Mouse (Mus musculus): Measurements from ENCODE around the gene 1700123O20Rik. TPM values are rescaled to one million over a fixed set of nuclear protein-coding genes. Genes with fewer than 3 reads are reported as not detected.

1700123O20Rik gene
- 92.0 and 93.3 TPM in 2 replicates for polyA plus RNA-seq (2016; fragmentation: Nextera tagmentation; extraction: Ambion mirVana)

DNA sequence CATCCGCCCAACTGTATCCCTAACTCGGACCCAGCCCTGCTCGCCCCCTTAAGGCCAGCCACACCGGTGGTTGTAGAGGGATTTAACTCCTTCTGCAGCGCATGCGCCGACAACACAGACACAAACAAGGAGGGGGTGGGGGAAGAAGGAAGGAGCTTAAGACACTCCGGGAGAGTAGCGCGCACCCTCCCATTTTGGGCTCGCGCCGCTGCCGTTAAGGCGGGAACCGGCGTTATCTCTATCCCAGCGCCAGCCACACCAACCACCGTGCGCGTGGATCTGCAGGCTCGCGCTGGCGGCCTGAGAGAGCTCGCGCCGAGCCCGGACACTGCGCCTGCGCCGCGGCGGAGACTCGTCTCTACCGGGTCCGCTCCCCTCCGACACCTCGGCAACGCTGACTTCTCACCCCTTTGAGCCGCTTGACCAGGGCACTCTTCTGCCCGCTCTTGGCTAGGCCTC lies at the start of gene 1700123O20Rik:
1700123O20Rik (plus strand) TSS at position 154 of the 459 bp plus-strand sequence.
- peak within 1 kb of the TSS; percentile 79 for H3K27ac ChIP-seq

DNA sequence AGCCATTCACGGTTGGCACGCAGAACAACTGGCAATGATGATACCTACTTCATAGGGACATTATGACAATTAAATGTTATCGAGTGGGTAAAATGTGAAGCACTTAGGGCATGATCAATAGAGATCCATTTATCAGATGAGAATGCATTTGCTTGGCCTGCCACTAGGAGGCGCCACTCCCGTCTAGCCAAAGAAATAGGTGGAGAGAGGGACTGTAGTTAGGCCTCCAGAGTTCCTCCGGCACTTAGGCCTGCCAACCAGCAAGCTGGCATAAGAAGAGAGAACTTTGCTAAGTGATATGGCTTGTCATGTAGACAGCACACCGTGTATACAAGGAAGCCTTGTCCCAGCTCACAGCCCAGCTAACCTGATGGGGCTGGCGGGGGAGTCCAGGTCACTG lies 49.1 kb upstream of the 1700123O20Rik start:
- H3K36me3 ChIP-seq: peaks cover 65% of the 10 kb centered on the region
- no peaks in the 10 kb centered on the region for H3K27me3 ChIP-seq (replicated peaks)
- no peak for ATAC-seq (ENCODE audit: low FRiP score, low read depth)
- H3K4me3 ChIP-seq: no peak overlapping the region
- H3K9ac ChIP-seq: no peak overlapping the region
- no peak overlapping the region for H3K27ac ChIP-seq
- H3K4me1 ChIP-seq: peaks cover 20% of the 10 kb centered on the region
- no peaks in the 10 kb centered on the region for H3K9me3 ChIP-seq
- WGBS: 51% methylated on average over 8 of the region's 8 CpGs
- no peak overlapping the region for H3K4me2 ChIP-seq (replicated peaks)

More for the DNA sequence above, at the start of gene 1700123O20Rik:
- Histone ChIP-seq H3K9me3 (no peaks in the 10 kb centered on the region), H3K27me3 (replicated peaks) (no peaks in the 10 kb centered on the region), H3K4me1 (peaks cover 23% of the 10 kb centered on the region), H3K9ac (peak within 1 kb of the TSS; percentile 78), H3K4me3 (peak within 1 kb of the TSS; percentile 69), H3K36me3 (peaks cover 34% of the 10 kb centered on the region), H3K4me2 (replicated peaks) (peak within 1 kb of the TSS; percentile 68)
- ATAC-seq (ENCODE audit: low FRiP score, low read depth): peak; percentile 85
- WGBS: under 1% methylated on average over 41 of the region's 41 CpGs

DNA sequence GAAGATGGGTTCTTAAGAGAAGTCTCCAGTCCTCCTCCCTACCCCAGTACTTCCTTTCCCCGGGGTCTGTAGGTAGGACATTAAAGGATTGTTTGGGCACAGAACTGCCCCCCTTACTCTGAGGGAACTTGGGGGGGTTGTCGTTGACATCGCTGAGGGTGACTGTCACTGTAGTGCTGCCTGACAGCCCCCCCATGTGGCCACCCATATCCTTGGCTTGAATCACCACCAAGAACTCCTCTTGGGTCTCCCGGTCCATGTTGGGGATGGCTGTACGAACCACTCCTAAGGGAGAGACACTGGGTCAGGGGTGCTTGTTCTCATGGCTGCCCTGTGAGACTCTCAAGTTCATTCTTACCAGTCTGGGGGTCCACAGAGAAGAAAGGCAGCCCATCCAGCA lies 47.8 kb upstream of the 1700123O20Rik start:
- Histone ChIP-seq H3K27ac (no peak overlapping the region), H3K4me1 (peaks cover 20% of the 10 kb centered on the region), H3K9ac (no peak overlapping the region), H3K36me3 (peaks cover 64% of the 10 kb centered on the region), H3K4me2 (replicated peaks) (no peak overlapping the region), H3K9me3 (no peaks in the 10 kb centered on the region), H3K27me3 (replicated peaks) (no peaks in the 10 kb centered on the region), H3K4me3 (no peak overlapping the region)
- ATAC-seq (ENCODE audit: low FRiP score, low read depth): no peak
- 91% methylated on average over 5 of the region's 5 CpGs for WGBS

DNA sequence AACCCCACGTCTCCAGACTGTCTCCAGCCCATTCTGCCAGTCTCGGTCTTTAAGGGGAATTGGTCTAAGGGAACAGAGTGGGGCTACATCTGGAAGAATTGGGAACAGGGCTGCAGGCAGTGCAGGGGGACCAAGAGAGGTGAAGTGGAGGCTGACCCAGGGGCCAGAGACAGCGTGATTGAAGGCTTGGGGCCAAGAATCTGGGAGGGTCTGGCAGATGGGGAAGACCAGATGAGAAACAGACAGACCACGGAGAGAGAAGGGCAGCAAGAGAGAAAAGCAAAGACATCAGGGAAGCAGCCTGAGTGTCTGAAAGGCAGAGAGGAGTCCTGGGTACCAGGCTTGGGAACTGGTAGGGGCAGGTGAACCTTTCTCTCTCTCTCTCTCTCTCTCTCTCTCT lies 45.9 kb upstream of the 1700123O20Rik start:
- ATAC-seq (ENCODE audit: low FRiP score, low read depth): no peak
- peaks cover 20% of the 10 kb centered on the region for H3K4me1 ChIP-seq
- 15% methylated on average over 4 of the region's 4 CpGs for WGBS
- H3K27ac ChIP-seq: no peak overlapping the region
- H3K4me3 ChIP-seq: peak overlapping the region; percentile 78
- no peaks in the 10 kb centered on the region for H3K9me3 ChIP-seq
- H3K36me3 ChIP-seq: peaks cover 67% of the 10 kb centered on the region
- H3K27me3 ChIP-seq (replicated peaks): no peaks in the 10 kb centered on the region
- H3K4me2 ChIP-seq (replicated peaks): peak overlapping the region; percentile 96
- H3K9ac ChIP-seq: peak overlapping the region; percentile 89

DNA sequence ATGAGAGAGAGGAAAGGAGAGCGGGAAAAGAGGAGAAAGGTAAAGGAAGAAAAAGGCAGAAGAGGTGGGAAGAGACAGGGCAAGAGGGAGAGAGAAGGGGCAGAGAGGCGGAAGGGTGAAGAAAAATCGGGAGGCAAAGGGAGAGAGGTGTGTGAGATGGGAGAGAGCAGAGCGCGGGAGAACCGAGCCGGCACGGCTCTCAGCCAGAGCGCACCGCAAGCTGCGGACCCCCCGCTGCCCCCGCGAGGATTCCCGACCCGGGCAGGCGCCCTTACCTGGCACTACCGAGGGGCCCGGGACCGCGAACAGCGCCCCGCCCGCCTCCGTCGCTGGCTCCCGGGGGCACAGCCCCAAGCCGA lies 45.1 kb upstream of the 1700123O20Rik start, which contains the start of gene Gm17606:
Gm17606 (plus strand) TSS at position 7 of the 359 bp plus-strand sequence.
- Histone ChIP-seq H3K4me2 (replicated peaks) (peak within 1 kb of the TSS; percentile 96), H3K27me3 (replicated peaks) (no peaks in the 10 kb centered on the region), H3K27ac (peak within 1 kb of the TSS; percentile 76; the same call in 1 of the 2 replicates), H3K4me1 (peaks cover 20% of the 10 kb centered on the region), H3K9me3 (no peaks in the 10 kb centered on the region), H3K36me3 (peaks cover 69% of the 10 kb centered on the region), H3K4me3 (peak within 1 kb of the TSS; percentile 78), H3K9ac (peak within 1 kb of the TSS; percentile 89)
- WGBS: 2% methylated on average over 24 of the region's 28 CpGs
- ATAC-seq (ENCODE audit: low FRiP score, low read depth): no peak

DNA sequence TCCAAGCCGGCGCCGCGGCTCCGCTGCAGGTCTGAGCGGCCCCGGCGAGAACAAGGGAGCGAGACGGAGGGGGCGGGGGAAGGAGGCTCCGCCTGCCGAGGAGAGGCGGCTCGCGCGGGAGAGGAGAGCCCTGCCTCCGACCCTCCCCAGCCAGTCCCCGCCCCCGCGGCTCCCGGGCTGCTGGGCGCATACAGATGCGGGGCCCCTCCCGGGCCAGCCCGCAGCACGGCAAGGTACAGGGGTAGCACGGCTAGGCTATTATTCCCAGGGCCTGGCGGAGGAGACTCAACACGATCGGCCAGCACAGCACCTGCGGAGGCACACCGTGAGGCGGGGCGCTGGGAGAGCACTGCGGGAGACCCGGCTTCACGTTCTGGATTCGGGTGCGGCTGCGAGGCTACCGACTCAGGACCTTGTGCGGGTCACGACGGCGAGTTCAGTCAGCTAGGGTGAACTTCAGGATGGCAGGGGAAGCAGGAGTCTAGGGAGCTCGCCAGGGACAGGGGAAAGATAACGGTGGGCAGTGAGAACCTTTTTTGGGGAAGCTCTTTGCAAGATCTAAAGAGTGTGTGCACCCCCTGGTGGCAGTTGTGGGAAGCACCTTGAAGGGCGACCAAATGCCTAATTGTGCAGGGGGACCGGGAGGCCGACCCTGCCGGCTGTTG lies 44.6 kb upstream of the 1700123O20Rik start, which contains the start of gene Cdh24:
Cdh24 (minus strand) TSS at position 60 of the 665 bp plus-strand sequence.
- under 1% methylated on average over 52 of the region's 52 CpGs for WGBS
- H3K27ac ChIP-seq: peak within 1 kb of the TSS; percentile 76; the same call in 1 of the 2 replicates
- no peaks in the 10 kb centered on the region for H3K9me3 ChIP-seq
- H3K4me3 ChIP-seq: peak within 1 kb of the TSS; percentile 78
- peak within 1 kb of the TSS; percentile 96 for H3K4me2 ChIP-seq (replicated peaks)
- H3K36me3 ChIP-seq: peaks cover 69% of the 10 kb centered on the region
- H3K4me1 ChIP-seq: peaks cover 20% of the 10 kb centered on the region
- peak within 1 kb of the TSS; percentile 89 for H3K9ac ChIP-seq
- H3K27me3 ChIP-seq (replicated peaks): no peaks in the 10 kb centered on the region
- ATAC-seq (ENCODE audit: low FRiP score, low read depth): peak; percentile 91

DNA sequence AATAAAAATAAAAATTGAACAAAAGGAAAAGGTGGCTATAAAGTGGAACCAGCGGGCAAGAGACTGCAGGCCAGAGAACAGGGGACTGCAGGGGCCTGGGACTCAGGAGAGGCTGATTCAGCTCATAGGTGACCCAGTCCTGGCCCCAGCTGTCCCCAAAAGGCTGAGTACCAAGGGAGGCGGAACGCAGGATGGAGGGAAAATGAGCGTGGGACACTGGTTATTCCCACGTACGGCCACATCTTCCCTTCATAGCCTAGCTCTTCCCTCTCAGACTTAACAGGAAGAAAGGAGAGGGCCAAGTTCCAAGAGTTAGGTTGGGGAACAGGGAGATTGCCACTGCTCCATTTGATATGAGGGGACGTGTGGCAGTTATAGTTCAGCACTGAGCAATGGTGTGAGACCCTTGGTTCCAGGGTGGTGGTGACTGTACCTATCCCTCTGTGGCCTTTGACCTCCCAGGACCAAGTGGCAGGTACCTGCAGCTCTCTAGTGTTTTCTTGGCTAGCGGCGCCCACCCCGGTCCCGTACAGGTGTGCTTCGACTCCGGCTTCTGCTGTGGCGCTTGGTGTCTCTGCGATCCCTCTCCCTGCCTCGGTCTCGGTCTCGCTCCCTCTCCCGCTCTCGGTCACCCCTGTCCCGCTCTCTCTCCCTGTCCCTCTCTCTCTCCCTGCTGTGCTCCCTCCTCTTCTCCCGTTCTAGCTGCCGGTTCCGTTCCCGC lies 43.6 kb upstream of the 1700123O20Rik start:
- ATAC-seq (ENCODE audit: low FRiP score, low read depth): no peak
- WGBS: 81% methylated on average over 25 of the region's 25 CpGs
- Histone ChIP-seq H3K9ac (no peak overlapping the region; the same call in 1 of the 2 replicates), H3K4me1 (peaks cover 20% of the 10 kb centered on the region), H3K27ac (no peak overlapping the region), H3K4me3 (no peak overlapping the region), H3K36me3 (peaks cover 69% of the 10 kb centered on the region), H3K9me3 (no peaks in the 10 kb centered on the region), H3K4me2 (replicated peaks) (no peak overlapping the region), H3K27me3 (replicated peaks) (no peaks in the 10 kb centered on the region)

DNA sequence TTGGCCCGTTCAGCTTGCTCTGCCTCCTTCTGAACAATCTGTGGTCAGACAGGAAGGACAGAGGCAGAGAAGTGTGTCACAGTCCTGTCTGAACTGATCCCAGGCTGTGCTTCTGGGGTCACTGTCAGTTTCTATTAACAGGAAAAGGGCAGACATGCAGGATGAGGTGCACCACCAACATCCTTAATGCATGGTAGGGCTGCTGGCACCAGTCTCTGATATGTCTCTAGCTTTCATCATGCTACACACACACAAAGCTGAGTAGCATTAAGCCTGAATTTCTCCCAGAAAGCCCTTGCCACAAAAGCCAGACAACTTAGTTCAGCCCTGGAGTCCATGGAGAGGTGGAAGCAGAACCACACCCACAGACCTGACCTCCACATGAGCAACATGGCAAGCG lies 43.0 kb upstream of the 1700123O20Rik start:
- Histone ChIP-seq H3K27me3 (replicated peaks) (no peaks in the 10 kb centered on the region), H3K4me2 (replicated peaks) (no peak overlapping the region), H3K4me1 (peaks cover 20% of the 10 kb centered on the region), H3K4me3 (no peak overlapping the region), H3K36me3 (peaks cover 71% of the 10 kb centered on the region), H3K9ac (no peak overlapping the region), H3K27ac (no peak overlapping the region), H3K9me3 (no peaks in the 10 kb centered on the region)
- 84% methylated on average over 2 of the region's 2 CpGs for WGBS
- ATAC-seq (ENCODE audit: low FRiP score, low read depth): no peak

DNA sequence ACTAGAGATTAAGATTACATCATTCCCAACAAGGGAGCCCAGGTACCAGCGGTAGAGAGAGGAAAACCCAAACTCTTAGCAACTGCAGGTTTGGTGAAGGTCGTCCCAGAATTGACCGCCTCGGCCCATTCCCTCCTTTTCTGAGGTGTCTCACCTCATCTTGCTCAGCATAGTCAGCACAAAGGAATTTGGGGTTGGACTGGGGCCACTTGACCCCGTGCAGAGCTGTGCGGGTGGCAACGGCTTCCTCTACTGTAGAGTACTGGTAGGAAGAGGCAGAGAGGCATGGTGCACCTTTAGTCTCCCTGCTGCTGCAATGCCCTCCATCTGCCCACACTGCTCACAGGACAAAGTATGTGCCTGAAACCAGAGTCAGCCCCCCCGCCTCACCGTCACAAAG lies 41.7 kb upstream of the 1700123O20Rik start:
- Histone ChIP-seq H3K9me3 (no peaks in the 10 kb centered on the region), H3K27me3 (replicated peaks) (no peaks in the 10 kb centered on the region), H3K36me3 (peaks cover 71% of the 10 kb centered on the region), H3K27ac (no peak overlapping the region), H3K4me1 (peaks cover 20% of the 10 kb centered on the region), H3K4me2 (replicated peaks) (no peak overlapping the region), H3K4me3 (no peak overlapping the region), H3K9ac (no peak overlapping the region)
- 93% methylated on average over 9 of the region's 9 CpGs for WGBS
- no peak for ATAC-seq (ENCODE audit: low FRiP score, low read depth)

DNA sequence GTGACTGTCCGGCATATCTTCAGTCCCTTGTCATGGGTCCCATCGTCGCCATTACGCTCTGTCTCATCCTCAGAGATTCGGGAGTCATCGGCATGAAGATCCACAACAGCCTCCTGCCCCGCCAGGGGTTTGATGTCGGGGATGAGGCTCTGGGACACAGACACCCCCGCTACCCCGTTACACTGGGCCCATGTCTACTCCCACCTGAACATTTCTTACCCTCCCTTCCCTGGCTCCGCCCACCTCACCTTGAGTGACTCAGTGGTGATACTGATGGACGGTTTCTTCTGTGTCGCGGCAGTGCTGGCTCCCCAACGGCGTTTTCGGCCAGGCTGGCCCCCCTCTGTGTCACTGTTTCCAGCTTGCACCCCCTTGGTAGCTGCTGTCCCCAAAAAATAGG lies 39.6 kb upstream of the 1700123O20Rik start:
- Histone ChIP-seq H3K9me3 (no peaks in the 10 kb centered on the region), H3K4me1 (peaks cover 23% of the 10 kb centered on the region), H3K27me3 (replicated peaks) (no peaks in the 10 kb centered on the region), H3K4me2 (replicated peaks) (no peak overlapping the region), H3K27ac (no peak overlapping the region), H3K4me3 (no peak overlapping the region), H3K9ac (no peak overlapping the region), H3K36me3 (peaks cover 89% of the 10 kb centered on the region)
- WGBS: 94% methylated on average over 17 of the region's 17 CpGs
- no peak for ATAC-seq (ENCODE audit: low FRiP score, low read depth)

DNA sequence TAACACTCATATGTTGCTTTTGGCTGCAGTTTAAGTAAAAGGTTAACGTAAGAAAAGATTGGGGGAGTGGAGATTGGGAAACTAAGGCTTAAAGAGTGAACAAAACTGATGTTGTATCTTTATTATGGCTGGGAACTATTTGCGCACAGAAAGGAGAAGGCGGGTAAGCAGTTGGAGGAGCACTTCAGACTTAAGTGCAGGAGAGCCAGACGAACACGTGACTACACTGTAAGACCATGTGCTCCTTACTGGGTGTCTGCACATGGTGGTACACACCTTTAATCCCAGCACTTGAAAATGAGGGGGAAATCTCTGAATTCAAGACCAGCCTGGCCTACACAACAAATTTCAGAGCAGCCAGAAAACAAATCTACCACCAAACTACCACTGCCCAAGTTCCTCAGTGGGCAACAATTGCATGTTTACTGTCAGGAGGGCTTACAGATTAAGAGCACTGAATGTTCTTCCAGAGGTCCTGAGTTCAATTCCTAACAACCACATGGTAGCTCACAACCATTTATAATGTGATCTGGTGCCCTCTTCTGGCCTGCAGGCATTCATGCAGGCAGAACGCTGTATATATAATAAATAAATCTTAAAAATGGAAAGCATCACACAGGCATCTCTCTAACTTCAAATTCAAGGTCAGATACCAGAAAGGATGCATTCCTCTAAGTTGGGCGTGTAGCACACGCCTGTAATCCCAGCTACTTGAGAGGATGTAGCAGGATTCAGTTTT lies 38.9 kb upstream of the 1700123O20Rik start:
- no peak overlapping the region for H3K4me2 ChIP-seq (replicated peaks)
- no peak for ATAC-seq (ENCODE audit: low FRiP score, low read depth)
- peaks cover 92% of the 10 kb centered on the region for H3K36me3 ChIP-seq
- H3K9ac ChIP-seq: no peak overlapping the region
- no peaks in the 10 kb centered on the region for H3K9me3 ChIP-seq
- no peak overlapping the region for H3K4me3 ChIP-seq
- no peak overlapping the region for H3K27ac ChIP-seq
- peaks cover 29% of the 10 kb centered on the region for H3K4me1 ChIP-seq
- 92% methylated on average over 8 of the region's 8 CpGs for WGBS
- no peaks in the 10 kb centered on the region for H3K27me3 ChIP-seq (replicated peaks)

DNA sequence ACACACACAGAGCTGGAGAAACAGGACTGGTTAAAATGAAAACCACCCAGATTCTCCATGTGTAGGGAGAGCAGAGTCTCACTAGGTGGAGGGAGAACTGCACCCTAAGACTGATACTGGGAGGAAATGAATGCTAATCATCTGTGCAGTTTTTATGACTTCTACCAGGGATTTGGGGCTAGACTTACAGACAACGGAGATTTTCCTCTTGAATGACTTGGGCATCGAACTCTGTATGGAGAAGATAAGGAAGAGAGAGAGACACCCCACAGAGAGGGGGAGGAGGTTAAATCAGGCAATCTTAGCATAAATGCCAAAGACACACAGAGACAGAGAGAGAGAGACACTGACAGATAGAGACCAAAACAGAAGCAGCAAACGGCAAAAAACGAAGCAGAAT lies 38.1 kb upstream of the 1700123O20Rik start:
- Histone ChIP-seq H3K4me1 (peaks cover 34% of the 10 kb centered on the region), H3K9ac (no peak overlapping the region), H3K36me3 (peaks cover 84% of the 10 kb centered on the region), H3K27ac (no peak overlapping the region), H3K4me3 (no peak overlapping the region), H3K4me2 (replicated peaks) (no peak overlapping the region), H3K9me3 (no peaks in the 10 kb centered on the region), H3K27me3 (replicated peaks) (no peaks in the 10 kb centered on the region)
- 83% methylated on average over 4 of the region's 4 CpGs for WGBS
- ATAC-seq (ENCODE audit: low FRiP score, low read depth): no peak
